Mouse (Mus musculus) gastrocnemius, postnatal 25 days (tissue): ENCODE measurements around the gene Pdgfd. TPM values are rescaled to one million over a fixed set of nuclear protein-coding genes. Genes with fewer than 3 reads are reported as not detected.
"Not testable (repeated sequence)": the region's sequence is repeated elsewhere in the genome, so short reads cannot be mapped to it uniquely, and the experiment has no call there.

Experiments used
- DNase-seq: peaks from one replicate; pipeline ENCODE4 v3.0.0; 2022
- long read RNA-seq, 2 experiments: library from polyadenylated mRNA; stranded (forward); transcript quantifications; one replicate each; pipeline ENCODE4 v2.0.0; 2021
- total RNA-seq, 2 experiments: library from RNA; stranded (reverse); gene quantifications; 1 replicate in 1 of 2; 2 replicates in 1 of 2; pipeline ENCODE4 v1.2.3; 2021

Pdgfd gene
- total RNA-seq = 1 to 10 TPM; 4.3 to 4.4 TPM
- long read RNA-seq, experiment 1, partial matches to known transcripts = 0 of 7 reads
- long read RNA-seq, experiment 1, other reads (novel, unspliced or antisense) = 4 of 7 reads
- long read RNA-seq, experiment 2, partial matches to known transcripts = 1 of 3 reads
- long read RNA-seq, experiment 2, other reads (novel, unspliced or antisense) = 2 of 3 reads

DNA sequence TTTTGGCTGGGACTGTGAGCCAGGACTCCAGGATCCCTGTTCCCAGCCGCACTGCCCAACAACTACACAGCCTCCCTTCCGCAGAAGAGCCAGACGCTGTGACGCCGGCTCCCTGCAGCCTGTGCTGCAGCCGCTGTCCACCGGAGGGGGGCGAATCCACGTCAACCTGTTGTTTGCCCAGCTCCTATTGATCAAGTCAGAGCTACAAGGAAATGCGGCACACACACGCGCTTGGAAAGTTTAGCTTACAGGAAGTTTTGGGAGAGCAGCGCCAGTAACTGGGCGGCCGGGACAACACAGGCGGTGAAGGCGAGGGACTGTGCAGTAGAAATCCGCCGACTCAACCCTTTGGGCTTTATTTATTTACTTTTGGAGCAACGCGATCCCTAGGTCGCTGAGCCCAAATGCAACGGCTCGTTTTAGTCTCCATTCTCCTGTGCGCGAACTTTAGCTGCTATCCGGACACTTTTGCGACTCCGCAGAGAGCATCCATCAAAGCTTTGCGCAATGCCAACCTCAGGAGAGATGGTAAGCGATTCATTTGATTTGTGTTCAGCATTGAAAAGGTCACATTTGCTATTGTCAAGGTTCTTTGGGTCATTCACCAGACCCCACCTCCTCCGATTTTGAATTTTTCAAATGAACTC, at the start of gene Pdgfd:
TSS of gene Pdgfd (plus strand) at position 194 of the 647 bp plus-strand sequence.
- DNase-seq = peak; percentile 53

DNA sequence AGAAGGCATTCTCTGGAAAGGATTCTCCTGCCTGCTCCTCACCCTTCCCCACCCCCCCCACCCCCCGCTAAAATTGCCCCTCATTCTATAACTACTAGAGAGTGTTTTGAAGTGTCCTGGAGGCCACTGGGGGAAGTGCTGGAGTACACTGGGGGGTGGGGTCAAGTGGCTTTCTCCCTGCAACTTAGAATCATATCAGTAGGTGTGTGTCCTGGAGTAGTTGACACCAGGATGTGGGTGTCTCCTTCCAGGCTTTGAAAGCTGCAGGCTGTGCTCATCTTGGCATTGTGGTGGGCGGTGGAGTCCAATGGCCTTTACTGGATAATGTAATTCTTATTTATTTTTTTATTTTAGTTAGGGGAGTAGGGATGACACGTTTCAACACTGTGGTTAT, 651 bp downstream of the Pdgfd start:
- DNase-seq = no peak

DNA sequence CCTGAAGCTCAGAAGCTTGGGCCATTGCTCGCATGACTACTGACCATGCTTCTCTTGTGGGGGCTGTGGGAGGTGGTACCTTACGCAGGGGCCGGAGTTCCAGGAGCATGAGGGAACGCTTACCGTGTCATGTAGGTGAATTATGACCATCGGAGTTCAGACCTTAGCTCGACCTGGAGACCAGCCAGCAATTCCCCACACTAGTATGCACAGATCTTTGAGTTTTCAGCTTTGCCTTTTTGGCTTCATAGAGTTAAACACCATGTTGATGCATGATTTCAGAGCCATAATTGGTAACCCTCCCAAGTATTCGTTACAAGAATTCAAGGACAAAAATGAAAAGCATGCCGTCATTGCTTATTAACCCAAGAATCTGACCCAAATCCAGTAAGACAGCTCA, 2.6 kb downstream of the Pdgfd start:
- no peak for DNase-seq

GRCm38 (mm10) chr9:6173276-6173675, 4.9 kb downstream of the Pdgfd start:
- DNase-seq = no peak

DNA sequence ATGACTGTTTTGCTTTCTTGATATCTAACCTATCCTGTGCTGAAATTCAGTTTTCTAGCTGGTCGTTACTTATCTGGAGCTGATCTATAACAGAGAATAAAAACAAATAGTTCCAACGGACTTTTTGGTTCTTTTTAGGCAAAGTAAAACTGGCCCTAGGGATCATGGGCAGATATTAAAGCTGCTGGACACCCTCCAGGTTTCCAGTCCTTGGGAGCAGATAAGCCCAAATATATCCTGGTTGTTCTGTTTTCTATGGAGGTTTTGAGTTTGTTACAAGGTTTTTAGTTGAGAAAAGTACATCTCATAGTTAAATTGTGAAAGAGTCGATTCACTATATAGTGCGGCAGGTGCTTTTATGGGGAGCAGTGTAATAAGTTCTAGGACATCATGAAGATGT, 7.3 kb downstream of the Pdgfd start:
- DNase-seq = no peak

DNA sequence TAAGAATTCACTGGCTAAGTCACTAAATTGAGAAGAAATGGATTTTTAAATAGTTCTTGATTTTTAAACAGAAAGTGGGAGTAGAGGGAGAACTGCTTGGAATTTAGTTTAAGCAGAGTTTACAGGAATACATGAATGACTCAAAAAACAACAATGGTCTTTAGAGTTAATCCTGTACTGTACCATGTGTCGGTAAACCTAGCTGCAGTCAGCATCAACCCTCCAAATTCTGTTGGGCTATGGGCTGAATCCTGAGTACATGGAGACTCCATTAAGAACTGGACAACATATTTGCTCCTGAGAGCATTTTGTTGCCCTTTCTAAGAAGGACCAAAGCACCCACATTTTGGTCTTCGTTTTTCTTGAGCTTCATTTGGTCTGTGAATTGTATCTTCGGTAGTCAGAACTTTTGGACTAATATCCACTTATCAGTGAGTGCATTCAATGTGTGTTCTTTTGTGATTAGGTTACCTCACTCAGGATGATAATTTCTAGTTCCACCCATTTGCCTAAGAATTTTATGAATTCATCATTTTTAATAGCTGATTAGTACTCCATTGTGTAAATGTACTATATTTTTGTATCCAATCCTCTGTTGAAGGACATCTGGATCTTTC, 14.0 kb downstream of the Pdgfd start:
- no peak for DNase-seq

DNA sequence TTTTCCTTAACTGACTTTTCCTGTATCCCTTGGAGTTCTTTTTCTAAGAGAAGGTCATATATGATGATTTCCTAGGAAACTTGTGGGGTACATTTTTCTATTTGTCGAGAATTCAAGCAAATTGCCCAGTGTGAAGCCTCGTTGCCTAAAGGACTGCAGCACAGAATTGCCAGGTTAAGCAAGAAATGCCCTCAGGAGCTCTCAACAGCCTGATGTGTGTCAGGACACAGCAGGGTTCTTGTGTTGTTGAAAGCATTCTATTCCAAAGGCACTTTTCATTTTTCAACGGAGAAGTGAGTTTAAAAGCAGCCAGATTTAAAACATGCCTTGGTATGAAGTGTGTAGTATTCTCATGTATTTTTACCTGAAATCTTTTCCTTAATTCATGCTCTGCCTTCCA, 19.6 kb downstream of the Pdgfd start:
- DNase-seq = no peak

DNA sequence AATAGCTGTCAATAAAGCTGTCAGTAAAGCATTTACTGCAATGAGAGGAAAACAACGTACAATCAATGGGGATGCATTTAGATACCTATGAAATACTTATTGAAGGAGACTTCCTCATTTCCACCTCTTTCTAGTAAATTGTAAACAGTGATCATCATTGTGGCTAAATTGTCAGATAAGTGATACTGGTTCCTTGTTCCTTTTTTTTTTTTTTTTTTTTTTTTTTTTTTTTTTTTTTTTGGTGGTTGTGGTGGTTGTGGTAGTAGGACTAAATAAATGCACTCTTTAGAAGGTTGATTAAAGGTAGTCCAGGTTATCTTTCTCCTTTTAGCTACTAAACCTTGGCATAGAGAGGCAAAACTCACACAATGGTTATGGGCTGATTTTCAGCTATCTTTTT, 25.0 kb downstream of the Pdgfd start:
- no peak for DNase-seq

- DNase-seq = no peak
Observed at GRCm38 (mm10) chr9:6212862-6213261, 44.5 kb downstream of the Pdgfd start.

- DNase-seq = no peak
Observed at GRCm38 (mm10) chr9:6217505-6217904, 49.1 kb downstream of the Pdgfd start.

DNA sequence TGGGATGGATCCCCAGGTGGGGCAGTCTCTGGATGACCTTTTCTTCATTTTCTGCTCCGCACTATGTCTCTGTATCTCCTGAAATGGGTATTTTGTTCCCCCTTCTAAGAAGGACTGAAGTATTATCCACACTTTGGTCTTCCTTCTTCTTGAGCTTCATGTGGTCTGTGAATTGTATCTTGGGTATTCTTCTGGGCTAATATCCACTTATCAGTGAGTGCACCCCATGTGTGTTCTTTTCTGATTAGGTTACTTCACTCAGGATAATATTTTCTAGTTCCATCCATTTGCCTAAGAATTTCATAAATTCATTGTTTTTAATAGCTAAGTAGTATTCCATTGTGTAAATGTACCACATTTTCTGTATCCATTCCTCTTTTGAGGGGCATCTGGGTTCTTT, 67.6 kb downstream of the Pdgfd start:
- not testable (repeated sequence) for DNase-seq

DNA sequence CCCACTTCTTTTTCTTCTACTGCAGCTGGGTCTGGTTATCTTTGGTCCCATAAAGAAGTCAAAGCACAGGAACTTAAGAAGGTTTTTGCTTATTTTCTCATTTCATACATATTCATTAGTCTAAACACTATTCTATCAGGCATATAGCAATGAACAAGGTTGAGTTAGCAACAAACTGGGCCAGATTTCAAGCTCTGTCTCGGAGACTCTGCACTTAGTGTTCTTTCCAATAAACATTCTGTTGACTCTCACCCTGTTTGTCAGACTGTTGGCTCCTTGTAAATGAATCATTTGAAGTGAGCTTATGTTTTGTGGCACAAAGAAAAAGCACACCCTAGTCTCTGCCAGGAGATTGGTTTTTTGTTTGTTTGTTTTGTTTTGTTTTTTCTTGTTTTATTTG, 81.9 kb downstream of the Pdgfd start:
- no peak for DNase-seq

DNA sequence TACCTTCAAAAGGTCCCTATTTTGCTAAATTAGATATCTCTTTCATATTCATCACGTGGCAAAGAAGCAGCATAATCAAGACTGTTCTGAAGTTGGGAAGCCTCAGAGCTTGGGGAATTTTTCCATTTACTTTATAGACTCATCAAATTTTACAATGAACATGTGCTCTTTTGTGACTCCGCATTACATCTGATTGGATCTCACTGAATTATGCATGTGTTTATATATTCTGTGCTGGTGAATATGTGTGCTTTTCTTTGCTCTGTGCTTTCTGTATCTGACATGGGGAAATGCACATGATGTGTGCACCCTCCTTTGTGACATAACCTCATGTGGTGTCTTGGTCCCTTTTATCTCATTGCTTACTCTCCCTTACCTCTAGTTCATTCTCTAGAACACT, 83.6 kb downstream of the Pdgfd start:
- DNase-seq = no peak

GRCm38 (mm10) chr9:6257072-6257471, 88.7 kb downstream of the Pdgfd start:
- DNase-seq = no peak

DNA sequence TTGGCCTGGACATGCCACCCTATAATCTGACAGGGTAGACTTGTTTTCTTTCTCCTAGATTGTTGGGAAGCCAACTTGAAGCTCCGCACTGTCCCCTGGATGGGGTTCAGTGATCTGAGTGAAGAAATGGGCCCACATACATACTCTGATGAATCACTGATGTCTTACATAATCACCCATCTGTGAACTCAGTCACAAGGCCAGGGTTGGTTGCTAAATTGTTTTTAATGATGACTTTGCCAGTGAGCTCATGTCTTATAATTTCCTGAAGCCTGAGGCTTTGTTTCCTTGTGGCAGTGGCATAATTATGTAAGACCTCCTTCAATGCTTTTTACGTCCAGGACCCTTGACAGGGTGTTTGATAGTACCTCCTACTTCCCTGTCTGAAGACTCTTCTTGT, 96.4 kb downstream of the Pdgfd start:
- DNase-seq = no peak

- DNase-seq = no peak
Observed at GRCm38 (mm10) chr9:6269796-6270280, 101.5 kb downstream of the Pdgfd start, which contains the start of gene Ddi1. TSS of gene Ddi1 (minus strand) at chr9:6269846.

- DNase-seq = no peak
Observed at GRCm38 (mm10) chr9:6276395-6276794, 108.0 kb downstream of the Pdgfd start.

DNA sequence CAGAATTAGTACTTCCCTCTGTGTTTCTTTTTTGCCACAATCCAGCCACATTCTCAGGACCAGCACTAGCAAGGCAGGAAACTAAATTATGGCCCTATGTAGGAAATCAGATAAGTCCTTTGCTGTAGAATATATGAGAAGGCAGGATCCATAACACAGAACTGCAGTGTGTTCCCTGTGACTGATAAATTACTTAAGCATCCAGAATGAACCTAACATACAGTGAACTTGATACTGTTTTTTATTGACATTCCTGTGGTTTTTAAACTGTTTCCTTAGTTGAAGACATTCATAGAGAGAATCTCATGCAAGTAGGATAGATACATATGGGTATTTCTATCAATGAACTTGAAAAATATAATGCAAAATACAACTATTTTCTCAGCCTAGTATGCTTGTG, 109.1 kb downstream of the Pdgfd start:
- DNase-seq = no peak

- no peak for DNase-seq
Observed at GRCm38 (mm10) chr9:6286770-6287169, 118.4 kb downstream of the Pdgfd start.

- DNase-seq = no peak
Observed at GRCm38 (mm10) chr9:6289211-6289696, 120.9 kb downstream of the Pdgfd start.

DNA sequence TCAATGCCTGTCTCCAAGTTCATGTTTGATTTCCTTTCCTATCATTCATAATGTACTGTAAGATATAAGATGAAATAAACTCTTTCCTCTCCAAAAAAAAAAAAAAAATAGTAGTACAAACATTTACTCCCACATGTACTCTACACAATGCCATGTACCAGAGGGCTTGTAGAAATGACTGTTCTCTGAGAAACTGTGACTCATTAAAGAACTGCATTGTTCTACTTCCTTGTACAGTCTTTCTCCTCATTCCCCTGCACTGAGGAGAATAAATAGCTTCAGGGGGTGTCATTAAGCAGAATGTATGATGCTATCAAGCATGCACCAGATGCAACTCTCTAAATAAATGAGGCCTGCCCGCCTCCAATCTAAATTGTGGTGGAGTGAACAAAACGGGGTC, 130.2 kb downstream of the Pdgfd start:
- no peak for DNase-seq

- DNase-seq = no peak
Observed at GRCm38 (mm10) chr9:6302050-6302449, 133.7 kb downstream of the Pdgfd start.

GRCm38 (mm10) chr9:6304590-6304989, 136.2 kb downstream of the Pdgfd start:
- DNase-seq = no peak

- no peak for DNase-seq
Observed at GRCm38 (mm10) chr9:6305847-6306246, 137.5 kb downstream of the Pdgfd start.
